Mouse (Mus musculus) stomach, embryonic 15.5 days (tissue): ENCODE measurements around the gene Tmc6. TPM values are rescaled to one million over a fixed set of nuclear protein-coding genes. Genes with fewer than 3 reads are reported as not detected.
"Not testable (repeated sequence)": the region's sequence is repeated elsewhere in the genome, so short reads cannot be mapped to it uniquely, and the experiment has no call there.

Experiments
- ATAC-seq: fragments of 200-750 bp; cut with Nextera tagmentation; 2 replicates; pipeline ENCODE4 v1.8.0; 2017; ENCODE audit warnings: low read depth, moderate number of reproducible peaks, moderate TSS enrichment; ENCODE audit not compliant: insufficient read depth, low FRiP score
- H3K27ac ChIP-seq: fragments of 300-500 bp; sonication (generic); 2 replicates; pipeline ENCODE4 v1.5.1; 2015; ENCODE audit warnings: mild to moderate bottlenecking, inconsistent platforms
- H3K27me3 ChIP-seq: fragments of 300-500 bp; sonication (generic); replicated peaks from 2 replicates; pipeline ENCODE4 v1.6.1; 2015; ENCODE audit warnings: inconsistent platforms
- H3K36me3 ChIP-seq: fragments of 300-500 bp; sonication (generic); 2 replicates; pipeline ENCODE4 v1.6.1; 2015; ENCODE audit warnings: inconsistent platforms
- H3K4me1 ChIP-seq: fragments of 300-500 bp; sonication (generic); 2 replicates; pipeline ENCODE4 v1.6.1; 2015; ENCODE audit warnings: inconsistent platforms
- H3K4me2 ChIP-seq: fragments of 300-500 bp; sonication (generic); 2 replicates; pipeline ENCODE4 v1.6.1; 2015; ENCODE audit warnings: mild to moderate bottlenecking, inconsistent platforms
- H3K4me3 ChIP-seq: fragments of 300-500 bp; sonication (generic); replicated peaks from 2 replicates; pipeline ENCODE4 v1.5.1; 2015; ENCODE audit warnings: inconsistent platforms
- H3K9ac ChIP-seq: fragments of 300-500 bp; sonication (generic); 2 replicates; pipeline ENCODE4 v1.6.1; 2015; ENCODE audit warnings: inconsistent platforms
- H3K9me3 ChIP-seq: fragments of 300-500 bp; sonication (generic); 2 replicates; pipeline ENCODE4 v1.6.1; 2016; ENCODE audit warnings: inconsistent platforms
- WGBS: fragments of 180-500 bp; shearing (Covaris S2); methylation state at CpG from one replicate; pipeline ENCODE4 v1.1.7; 2015; 5-methylcytosine and 5-hydroxymethylcytosine counted together
- polyA plus RNA-seq: library from polyadenylated mRNA; unstranded; fragments of >200 nt; fragmentation: Nextera tagmentation; extraction: Ambion mirVana; gene quantifications from 2 replicates; pipeline ENCODE4 v1.2.1, GENCODE M21; 2015

The Tmc6 gene
- polyA plus RNA-seq, 1 experiment from 2014 or later, result 28.3 TPM

DNA sequence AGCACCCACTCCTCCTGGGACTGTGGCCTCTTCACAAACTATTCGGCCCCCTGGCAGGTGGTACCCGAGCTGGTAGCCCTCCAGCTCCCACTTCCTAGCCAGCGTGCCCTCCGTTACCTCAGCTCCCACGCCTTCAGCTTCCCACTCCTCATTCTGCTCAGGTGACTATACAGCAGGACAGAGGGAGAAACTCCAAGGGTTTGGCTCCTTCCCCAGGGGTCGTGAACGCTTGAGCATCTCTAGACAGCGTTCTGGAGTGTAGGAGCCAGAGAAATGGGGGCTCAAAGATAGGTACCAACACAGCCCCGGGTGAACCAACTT, 9.4 kb upstream of the Tmc6 start:
- peaks cover 29% of the 10 kb centered on the region for H3K4me1 ChIP-seq
- H3K36me3 ChIP-seq, result no peaks in the 10 kb centered on the region
- 89% methylated on average over 9 of the region's 9 CpGs for WGBS
- H3K9ac ChIP-seq, result no peak overlapping the region
- peak overlapping the region; percentile 22; the same call in 1 of the 2 replicates for H3K4me3 ChIP-seq
- no peaks in the 10 kb centered on the region for H3K9me3 ChIP-seq
- no peaks in the 10 kb centered on the region for H3K27me3 ChIP-seq
- peak overlapping the region; percentile 33; the same call in 1 of the 2 replicates for H3K27ac ChIP-seq
- H3K4me2 ChIP-seq, result peak overlapping the region; percentile 53
- ATAC-seq, result no peak

DNA sequence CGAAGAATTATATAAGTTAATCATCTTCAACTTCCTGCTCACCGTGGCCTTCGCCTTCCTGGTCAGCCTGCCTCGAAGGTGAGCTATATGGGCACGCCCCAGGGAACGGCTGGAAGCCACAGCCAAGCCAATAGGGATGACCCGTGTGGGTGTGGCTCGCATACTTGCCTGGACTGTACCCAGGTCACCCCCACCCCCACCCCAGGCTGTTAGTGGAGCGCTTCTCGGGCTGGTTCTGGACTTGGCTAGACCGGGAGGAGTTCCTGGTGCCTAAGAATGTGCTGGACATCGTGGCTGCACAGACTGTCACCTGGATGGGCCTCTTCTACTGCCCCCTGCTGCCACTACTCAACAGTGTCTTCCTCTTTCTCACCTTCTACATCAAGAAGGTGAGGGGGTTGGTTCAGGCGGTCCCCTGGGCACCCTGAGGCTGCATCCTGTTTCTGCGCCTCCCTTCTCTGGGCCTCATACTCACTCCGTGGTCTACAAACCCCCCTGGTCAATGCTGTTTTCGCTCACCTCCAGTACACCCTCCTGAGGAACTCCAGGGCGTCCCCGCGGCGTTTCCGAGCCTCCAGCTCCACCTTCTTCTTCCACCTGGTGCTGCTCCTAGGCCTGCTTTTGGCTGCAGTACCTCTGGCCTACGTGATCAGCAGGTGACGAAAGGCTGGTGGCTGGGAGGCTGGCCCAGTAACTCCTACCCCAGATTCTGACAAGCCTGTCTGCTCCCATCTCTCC, 8.9 kb upstream of the Tmc6 start:
- Histone ChIP-seq H3K36me3 (no peaks in the 10 kb centered on the region), H3K9ac (no peak overlapping the region), H3K4me3 (peak overlapping the region; percentile 22), H3K9me3 (no peaks in the 10 kb centered on the region), H3K27ac (peak overlapping the region; percentile 65; the same call in 1 of the 2 replicates), H3K4me1 (peaks cover 32% of the 10 kb centered on the region), H3K27me3 (no peaks in the 10 kb centered on the region), H3K4me2 (peak overlapping the region; percentile 53)
- ATAC-seq, result peak; percentile 73
- WGBS, result 33% methylated on average over 23 of the region's 23 CpGs

DNA sequence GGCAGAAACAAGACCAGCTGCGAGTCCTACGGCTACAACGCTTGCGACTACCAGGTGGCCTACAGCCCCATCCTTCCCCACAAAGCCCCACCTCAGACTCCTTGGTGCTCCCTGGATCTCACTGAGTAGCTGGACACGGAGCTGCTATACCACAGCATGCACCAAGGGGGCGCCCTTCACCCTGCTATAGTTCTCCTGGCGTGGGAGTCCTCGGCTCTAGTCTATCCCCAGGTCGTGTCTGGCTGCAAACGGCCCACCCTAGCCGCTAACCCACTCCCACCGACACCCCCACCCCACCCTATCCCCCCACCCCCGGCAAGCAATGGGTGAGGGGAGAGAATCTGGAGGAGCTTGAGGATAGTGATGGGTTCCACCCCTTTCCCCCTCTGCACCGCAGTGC, 8.3 kb upstream of the Tmc6 start:
- Histone ChIP-seq H3K4me3 (peak overlapping the region; percentile 22), H3K27me3 (no peaks in the 10 kb centered on the region), H3K4me2 (peak overlapping the region; percentile 53), H3K4me1 (peaks cover 32% of the 10 kb centered on the region), H3K9me3 (no peaks in the 10 kb centered on the region), H3K9ac (no peak overlapping the region), H3K36me3 (no peaks in the 10 kb centered on the region), H3K27ac (peak overlapping the region; percentile 65; the same call in 1 of the 2 replicates)
- ATAC-seq, result peak; percentile 20
- WGBS, result 6% methylated on average over 14 of the region's 14 CpGs

DNA sequence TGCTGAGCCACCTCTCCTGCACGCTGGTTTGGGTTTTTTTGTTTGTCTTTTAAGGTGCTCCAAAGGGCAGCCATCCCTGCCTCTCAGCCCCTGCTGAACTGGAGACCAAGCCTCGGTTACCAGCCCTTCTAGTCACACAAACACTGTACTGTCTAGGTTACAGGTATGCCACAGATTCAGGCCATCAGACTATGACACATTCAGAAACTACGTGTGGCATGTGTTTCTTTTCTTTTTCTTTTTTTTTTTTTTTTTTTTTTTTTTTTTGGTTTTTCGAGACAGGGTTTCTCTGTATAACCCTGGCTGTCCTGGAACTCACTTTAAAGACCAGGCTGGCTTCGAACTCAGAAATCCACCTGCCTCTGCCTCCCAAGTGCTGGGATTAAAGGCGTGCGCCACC, 6.5 kb upstream of the Tmc6 start:
- H3K4me1 ChIP-seq, result peaks cover 31% of the 10 kb centered on the region
- not testable (repeated sequence) for H3K4me2 ChIP-seq, H3K9ac ChIP-seq, ATAC-seq, H3K4me3 ChIP-seq, H3K27ac ChIP-seq, H3K27me3 ChIP-seq, H3K9me3 ChIP-seq, H3K36me3 ChIP-seq
- 80% methylated on average over 6 of the region's 7 CpGs for WGBS

DNA sequence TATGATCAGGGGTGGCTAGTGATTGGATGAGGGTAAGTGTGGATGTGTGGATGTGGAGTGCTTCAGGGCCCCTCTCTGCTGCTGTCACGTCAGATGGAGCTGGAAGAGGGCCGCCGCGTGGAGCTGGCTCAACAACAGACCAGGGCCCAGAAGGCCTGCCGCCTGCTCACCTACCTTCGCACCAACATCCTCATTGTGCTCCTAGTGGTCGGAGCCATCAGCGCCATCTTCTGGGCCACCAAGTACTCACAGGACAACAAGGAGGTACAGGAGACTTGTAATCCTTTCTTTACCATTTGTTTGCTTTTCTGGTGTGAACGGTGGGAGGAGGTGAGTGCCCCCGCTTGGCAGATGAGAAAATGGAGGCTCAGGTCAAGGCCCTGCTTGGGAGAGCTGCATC, 4.3 kb upstream of the Tmc6 start:
- Histone ChIP-seq H3K27ac (no peak overlapping the region), H3K4me1 (peaks cover 37% of the 10 kb centered on the region), H3K27me3 (no peaks in the 10 kb centered on the region), H3K36me3 (no peaks in the 10 kb centered on the region), H3K4me3 (no peak overlapping the region), H3K4me2 (no peak overlapping the region), H3K9ac (no peak overlapping the region), H3K9me3 (no peaks in the 10 kb centered on the region)
- no peak for ATAC-seq
- WGBS, result 19% methylated on average over 10 of the region's 10 CpGs

DNA sequence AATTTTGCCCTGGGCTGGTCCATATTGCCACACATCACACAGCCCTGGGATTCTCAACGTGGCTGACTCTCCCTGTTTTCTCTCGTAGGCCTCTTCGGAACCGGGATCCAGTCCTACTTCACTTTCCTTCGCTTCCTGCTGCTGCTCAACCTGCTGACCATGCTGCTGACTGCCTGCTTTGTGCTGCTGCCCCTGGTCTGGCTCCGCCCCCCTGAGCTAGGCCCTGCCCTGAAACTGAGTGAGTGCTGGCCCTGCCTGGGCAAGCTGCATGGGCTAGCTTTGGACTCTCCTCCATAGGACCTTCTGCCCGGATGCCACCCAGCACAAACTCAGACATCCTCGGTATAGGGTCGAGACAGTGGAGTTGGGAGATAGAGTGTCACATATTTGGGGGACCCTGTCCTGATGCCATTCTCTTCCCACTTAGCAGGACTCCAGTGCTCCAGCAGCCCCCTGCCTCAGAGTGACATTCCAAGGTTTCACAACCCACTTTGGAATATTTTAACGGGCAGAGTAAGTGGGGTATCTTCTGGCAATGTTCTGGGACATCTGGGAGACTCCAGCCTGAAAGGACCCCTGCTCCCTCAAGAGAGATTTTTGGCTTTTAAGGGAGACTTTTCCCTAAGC, 1.8 kb upstream of the Tmc6 start:
- WGBS, result 47% methylated on average over 10 of the region's 10 CpGs
- H3K4me2 ChIP-seq, result peak overlapping the region; percentile 66
- H3K4me1 ChIP-seq, result peaks cover 42% of the 10 kb centered on the region
- no peaks in the 10 kb centered on the region for H3K36me3 ChIP-seq
- no peak overlapping the region for H3K9ac ChIP-seq
- H3K27me3 ChIP-seq, result no peaks in the 10 kb centered on the region
- peak overlapping the region; percentile 32 for H3K4me3 ChIP-seq
- no peak overlapping the region; the same call in 1 of the 2 replicates for H3K27ac ChIP-seq
- no peaks in the 10 kb centered on the region for H3K9me3 ChIP-seq
- ATAC-seq, result no peak

DNA sequence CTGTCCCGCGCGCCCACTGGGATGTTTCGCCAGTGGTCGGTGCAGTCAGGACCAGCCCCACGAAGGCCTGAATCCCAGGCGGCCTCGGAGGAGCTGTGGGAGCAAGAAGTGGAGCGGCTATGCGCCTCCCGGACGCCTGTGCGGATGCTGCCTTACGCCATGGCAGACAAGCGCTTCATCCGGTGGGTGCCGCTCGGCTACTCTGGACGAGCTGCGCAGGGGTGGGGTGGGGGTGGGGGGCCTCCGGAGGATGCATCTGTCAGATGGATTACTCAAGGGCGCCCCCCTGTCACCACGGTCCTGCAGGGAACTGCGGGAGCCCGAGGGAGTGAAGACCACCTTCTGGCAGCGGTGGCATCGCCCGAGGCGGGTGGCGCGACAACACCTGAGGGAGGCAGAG, 1.1 kb upstream of the Tmc6 start:
- peak overlapping the region; percentile 32 for H3K4me3 ChIP-seq
- H3K4me1 ChIP-seq, result peaks cover 47% of the 10 kb centered on the region
- WGBS, result 6% methylated on average over 31 of the region's 31 CpGs
- 0 out of 2 replicates have a peak overlapping the region, but pooled peaks have one; percentile 22 for H3K9ac ChIP-seq
- peak overlapping the region; percentile 26; the same call in 1 of the 2 replicates for H3K27ac ChIP-seq
- no peak for ATAC-seq
- no peaks in the 10 kb centered on the region for H3K36me3 ChIP-seq
- no peaks in the 10 kb centered on the region for H3K9me3 ChIP-seq
- H3K27me3 ChIP-seq, result no peaks in the 10 kb centered on the region
- peak overlapping the region; percentile 66 for H3K4me2 ChIP-seq

DNA sequence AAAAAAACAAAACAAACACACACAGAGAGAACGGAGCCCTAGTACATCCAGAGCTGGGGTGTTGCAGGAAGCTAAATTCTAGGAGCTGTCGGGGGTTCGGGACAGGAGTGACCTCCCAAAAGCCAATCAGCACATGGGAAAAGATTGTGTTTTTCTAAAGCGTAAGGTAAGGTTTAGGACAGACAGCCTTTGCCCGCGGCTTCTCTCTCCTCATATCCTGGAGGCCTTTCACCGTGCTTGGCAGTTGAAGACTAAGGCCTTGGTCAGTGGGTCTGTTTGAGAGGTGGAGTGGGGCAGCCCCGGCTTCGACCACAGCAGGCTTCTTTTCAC, 672 bp upstream of the Tmc6 start:
- peak overlapping the region; percentile 66 for H3K4me2 ChIP-seq
- H3K27ac ChIP-seq, result peak overlapping the region; percentile 26; the same call in 1 of the 2 replicates
- WGBS, result 50% methylated on average over 9 of the region's 9 CpGs
- ATAC-seq, result no peak
- H3K4me3 ChIP-seq, result peak overlapping the region; percentile 32
- H3K9ac ChIP-seq, result 0 out of 2 replicates have a peak overlapping the region, but pooled peaks have one; percentile 22
- H3K27me3 ChIP-seq, result no peaks in the 10 kb centered on the region
- H3K9me3 ChIP-seq, result no peaks in the 10 kb centered on the region
- H3K36me3 ChIP-seq, result no peaks in the 10 kb centered on the region
- H3K4me1 ChIP-seq, result peaks cover 48% of the 10 kb centered on the region

DNA sequence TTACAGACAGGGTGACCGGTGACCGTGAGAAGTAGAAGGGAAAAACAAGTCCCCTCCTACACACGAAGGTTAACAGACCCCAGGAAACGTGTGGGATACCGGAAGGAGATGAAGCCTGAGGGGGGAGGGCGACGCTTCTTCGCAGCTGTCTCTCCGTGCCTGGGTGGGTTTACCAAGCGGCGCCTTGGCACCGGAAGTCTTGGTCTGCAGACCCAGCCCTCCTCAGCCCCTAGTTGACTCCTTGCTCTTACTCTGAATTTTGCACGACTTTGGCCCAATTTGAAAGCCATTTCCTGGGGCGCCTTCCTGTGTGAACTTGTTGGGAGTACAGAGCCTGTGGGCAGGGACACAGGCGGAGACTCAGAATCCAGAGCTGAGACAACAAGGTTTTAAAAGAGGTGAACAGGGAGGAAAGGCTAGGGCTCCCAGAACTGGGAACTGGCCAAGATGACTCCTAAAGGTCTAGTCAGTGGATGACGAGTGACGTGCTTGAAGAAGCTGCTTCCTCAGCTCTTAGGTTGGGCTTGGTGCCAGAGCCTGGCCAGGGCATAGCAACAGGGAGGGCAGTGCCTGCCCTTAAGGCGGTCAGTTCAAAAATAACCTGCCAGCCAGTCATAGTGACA, 688 bp downstream of the Tmc6 start:
- ATAC-seq, result no peak
- no peaks in the 10 kb centered on the region for H3K36me3 ChIP-seq
- no peak overlapping the region for H3K9ac ChIP-seq
- H3K9me3 ChIP-seq, result no peaks in the 10 kb centered on the region
- H3K27me3 ChIP-seq, result no peaks in the 10 kb centered on the region
- 17% methylated on average over 18 of the region's 18 CpGs for whole genome bisulfite sequencing
- H3K27ac ChIP-seq, result peak overlapping the region; percentile 94
- peak overlapping the region; percentile 47 for H3K4me3 ChIP-seq
- peaks cover 51% of the 10 kb centered on the region for H3K4me1 ChIP-seq
- H3K4me2 ChIP-seq, result peak overlapping the region; percentile 80

DNA sequence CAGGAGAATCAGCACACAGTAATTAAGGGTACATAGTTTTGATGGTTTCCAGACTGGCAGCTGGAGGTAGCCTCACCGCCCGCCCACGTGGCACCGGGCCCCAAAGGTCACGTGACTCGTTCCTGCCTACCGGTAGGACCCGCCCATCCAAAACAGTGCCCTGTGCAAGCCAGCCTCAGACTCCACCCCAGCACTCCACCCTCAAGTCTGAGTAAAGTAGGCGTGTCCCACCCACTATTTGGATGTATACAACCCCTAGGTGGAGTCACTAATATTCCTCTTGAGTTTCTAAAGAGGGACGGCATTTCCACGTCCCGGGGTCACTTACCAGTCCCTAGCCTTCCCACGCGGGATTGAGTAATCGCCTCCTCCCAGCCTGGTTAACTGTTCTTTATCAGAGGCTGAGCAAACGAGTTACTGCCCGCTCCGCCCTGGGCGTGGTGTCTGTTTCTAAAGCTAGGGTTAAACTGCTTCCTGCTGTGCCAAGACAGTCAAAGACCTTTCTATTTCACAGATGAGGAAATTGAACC, 1.4 kb downstream of the Tmc6 start:
- Histone ChIP-seq H3K4me2 (peak overlapping the region; percentile 80), H3K4me1 (peaks cover 48% of the 10 kb centered on the region)
- ATAC-seq, result peak; percentile 83

DNA sequence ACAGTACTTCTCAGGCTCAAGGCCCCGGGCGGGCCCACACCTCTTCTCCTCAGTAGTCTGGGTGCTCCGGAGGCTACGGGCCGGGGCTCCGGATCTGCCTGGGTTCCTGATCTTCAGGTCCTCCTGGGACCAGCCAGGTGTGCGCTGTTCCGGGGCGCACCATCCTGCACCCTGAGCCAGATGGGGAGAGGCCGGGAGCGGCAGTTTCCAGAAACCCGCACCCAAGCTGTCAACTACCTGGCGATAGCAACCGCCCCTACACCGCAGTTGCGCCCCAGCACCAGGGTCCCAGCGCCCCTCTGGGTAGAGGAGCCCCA, 1.8 kb downstream of the Tmc6 start:
- H3K4me2 ChIP-seq, result peak overlapping the region; percentile 80
- no peaks in the 10 kb centered on the region for H3K9me3 ChIP-seq
- H3K36me3 ChIP-seq, result no peaks in the 10 kb centered on the region
- no peak for ATAC-seq
- H3K27ac ChIP-seq, result peak overlapping the region; percentile 94
- H3K4me3 ChIP-seq, result peak overlapping the region; percentile 47
- peak overlapping the region; percentile 17 for H3K9ac ChIP-seq
- H3K27me3 ChIP-seq, result no peaks in the 10 kb centered on the region
- H3K4me1 ChIP-seq, result peaks cover 48% of the 10 kb centered on the region
- 3% methylated on average over 17 of the region's 17 CpGs for WGBS

More for the DNA sequence above, 1.4 kb downstream of the Tmc6 start:
- Histone ChIP-seq H3K4me3 (peak overlapping the region; percentile 47), H3K9ac (peak overlapping the region; percentile 17), H3K36me3 (no peaks in the 10 kb centered on the region), H3K9me3 (no peaks in the 10 kb centered on the region), H3K27ac (peak overlapping the region; percentile 94), H3K27me3 (no peaks in the 10 kb centered on the region)
- 2% methylated on average over 19 of the region's 19 CpGs for WGBS
